ENCODE assay signal across 9 mouse cellular contexts in the genomic region with DNA sequence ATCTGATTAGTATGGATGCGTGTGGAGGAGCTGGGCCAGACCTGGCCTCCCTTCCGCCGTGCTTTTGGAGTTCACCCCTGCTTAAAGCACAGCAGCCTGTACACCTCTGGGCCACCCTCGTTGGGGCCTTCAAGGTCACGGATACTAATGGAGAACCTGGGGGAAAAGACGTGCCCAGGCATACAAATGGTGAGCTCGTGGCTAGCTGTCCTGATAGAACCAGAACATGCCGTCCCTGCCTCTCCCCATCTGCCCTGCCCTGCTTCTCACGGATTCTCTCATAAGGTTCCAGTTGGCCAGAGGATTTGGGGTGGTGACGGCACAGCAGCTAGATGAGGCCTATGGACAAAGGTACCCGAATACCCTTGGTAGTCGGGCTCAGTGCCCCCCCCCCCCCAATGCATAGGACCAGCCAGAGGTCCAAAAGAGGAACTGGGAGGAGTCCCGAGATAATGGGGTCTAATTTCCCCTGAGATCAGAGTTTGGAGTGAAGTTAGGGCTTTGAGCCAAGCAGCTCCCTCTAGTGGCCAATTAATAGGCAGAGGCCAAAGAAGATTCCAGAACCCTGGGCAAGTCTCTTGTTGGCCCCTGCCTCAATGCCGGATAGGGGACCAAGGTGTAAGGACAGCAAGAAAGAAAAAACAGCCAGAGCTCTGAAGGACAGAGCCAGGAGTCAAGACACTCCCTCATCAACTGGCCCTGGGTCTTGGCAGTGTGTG. TPM values are rescaled to one million over a fixed set of nuclear protein-coding genes. Genes with fewer than 3 reads are reported as not detected.
DNase-seq lines count a peak whose midpoint lies in the region; ATAC-seq and TF ChIP-seq lines count a peak whose summit lies in the region.
"Had no signal": no experiment of that assay in that cellular context is flagged by ENCODE, and none has a peak within 500 bp of the region (broad histone marks: within the 10 kb centered on the region; RNA-seq: fewer than 3 reads in every experiment).

No protein-coding gene starts in this region.

- peaks cover 2% of the 10 kb centered on the region; the same call in 1 of the 2 replicates for H3K36me3 ChIP-seq in liver, postnatal 0 days (replicated peaks; ENCODE audit: insufficient read depth, low read length)

- H3K4me1 ChIP-seq in liver, postnatal 0 days (ENCODE audit: insufficient read depth): peaks cover 5% of the 10 kb centered on the region
- H3K4me1 ChIP-seq in bone marrow macrophage, adult 2 months (ENCODE audit: control insufficient read depth, insufficient read depth, low read length): no peaks in the 10 kb centered on the region

- no peak for ATAC-seq in liver, postnatal 0 days

- no peaks in the 10 kb centered on the region for H3K27me3 ChIP-seq in liver, postnatal 0 days (ENCODE audit: insufficient read depth, low read length)

- 59% methylated on average over 14 of the region's 14 CpGs for WGBS in liver, postnatal 0 days (ENCODE audit: insufficient replicate concordance)

- no peak overlapping the region for H3K4me3 ChIP-seq in liver, postnatal 0 days (ENCODE audit: low read depth, low read length)
- no peak overlapping the region for H3K4me3 ChIP-seq in bone marrow macrophage, adult 2 months (ENCODE audit: insufficient read depth, low read length)

- no peak for TF ChIP-seq POLR2A in bone marrow macrophage, adult 2 months (IDR thresholded peaks at IDR 0.05; ENCODE audit: borderline replicate concordance, low read depth, low read length)

- no peak overlapping the region for H3K4me2 ChIP-seq in liver, postnatal 0 days (ENCODE audit: low read depth, low read length)

- no peak overlapping the region for H3K27ac ChIP-seq in liver, postnatal 0 days (ENCODE audit: low read depth)
- no peak overlapping the region for H3K27ac ChIP-seq in bone marrow macrophage, adult 2 months (ENCODE audit: insufficient read depth, low read depth, low read length)

- TF ChIP-seq EP300 in liver, postnatal 0 days (IDR thresholded peaks at IDR 0.05; ENCODE audit: low read depth): no peak

- H3K9ac ChIP-seq in liver, postnatal 0 days (replicated peaks): no peak overlapping the region

- no peaks in the 10 kb centered on the region for H3K9me3 ChIP-seq in liver, postnatal 0 days (ENCODE audit: low read length)

- peak; percentile 66 to 76 for DNase-seq in cerebellum, postnatal 14 days
- DNase-seq in cerebellum, adult 8-10 months: no peak
- no peak for DNase-seq in liver, postnatal 0 days
- DNase-seq in liver: no peak
- peak; percentile 67 for DNase-seq in kidney, postnatal 10 days
- DNase-seq in testis, postnatal 14 days (ENCODE audit: low spot score): peak; percentile 66
- no peak for DNase-seq in right cerebral cortex, adult 18-20 months

- TF ChIP-seq CTCF in liver, postnatal 0 days (IDR thresholded peaks at IDR 0.05; ENCODE audit: low read depth): peak; percentile 77
- TF ChIP-seq CTCF in bone marrow macrophage, adult 2 months (IDR thresholded peaks at IDR 0.05; ENCODE audit: low read depth, low read length): peak; percentile 70

RNA-seq across cellular contexts. Expression of gene Etnk2, which starts 17.1 kb away (rescaled TPM):
- polyA plus RNA-seq in liver, postnatal 0 days (2015; fragmentation: Nextera tagmentation; extraction: Ambion mirVana): 39.5 and 39.6 TPM in 2 replicates
- polyA plus RNA-seq in bone marrow macrophage, adult 2 months (2012; ENCODE audit: insufficient read depth, insufficient read length, missing spikeins): not detected in 2 replicates

RNA-seq across cellular contexts. Expression of gene Ren1, which starts 30.2 kb away (rescaled TPM):
- polyA plus RNA-seq in liver, postnatal 0 days (2015; fragmentation: Nextera tagmentation; extraction: Ambion mirVana): 0.64 and 0.88 TPM in 2 replicates
- polyA plus RNA-seq in bone marrow macrophage, adult 2 months (2012; ENCODE audit: insufficient read depth, insufficient read length, missing spikeins): not detected in 2 replicates

RNA-seq across cellular contexts. Expression of gene Sox13, which starts 43.7 kb away (rescaled TPM):
- 1.3 and 1.9 TPM in 2 replicates for polyA plus RNA-seq in liver, postnatal 0 days (2015; fragmentation: Nextera tagmentation; extraction: Ambion mirVana)
- not detected in 2 replicates for polyA plus RNA-seq in bone marrow macrophage, adult 2 months (2012; ENCODE audit: insufficient read depth, insufficient read length, missing spikeins)

RNA-seq across cellular contexts. Expression of gene Kiss1, which starts 58.8 kb away (rescaled TPM):
- polyA plus RNA-seq in liver, postnatal 0 days (2015; fragmentation: Nextera tagmentation; extraction: Ambion mirVana): not detected in 2 replicates
- not detected in 2 replicates for polyA plus RNA-seq in bone marrow macrophage, adult 2 months (2012; ENCODE audit: insufficient read depth, insufficient read length, missing spikeins)
- polyA plus RNA-seq: heart, embryonic 16.5 days had no signal

Comparison
In these comparisons a context has a peak if more than half of its experiments do, and no peak if none do; other contexts are left out.
1. DNase-seq: peak in cerebellum, postnatal 14 days (2 of 2), kidney, postnatal 10 days (single experiment) and testis, postnatal 14 days (single experiment); none in cerebellum, adult 8-10 months (single experiment), liver, postnatal 0 days (single experiment), liver (single experiment) and right cerebral cortex, adult 18-20 months (single experiment).
2. RNA of gene Etnk2, which starts 17.1 kb away (polyA plus RNA-seq): 39.5 to 39.6 TPM in liver, postnatal 0 days; not detected in bone marrow macrophage, adult 2 months; every median in the first group is over 10 times any median in the second.